Comparison of ENCODE assay signal across 8 mouse cellular contexts in genomic region chr6:31664495-31664894, GRCm38 (mm10).
DNase-seq lines count a peak whose midpoint lies in the region; ATAC-seq and TF ChIP-seq lines count a peak whose summit lies in the region.

No protein-coding gene starts in this region.

- H3K4me3 ChIP-seq in limb, embryonic 11.5 days (ENCODE audit: low read depth, low read length): no peak overlapping the region
- no peak overlapping the region for H3K4me3 ChIP-seq in midbrain, embryonic 14.5 days (replicated peaks; ENCODE audit: low read depth, low read length)
- H3K4me3 ChIP-seq in spleen, adult 2 months (ENCODE audit: extremely low read depth, insufficient read depth, insufficient read length): no peak overlapping the region

- peak; percentile 58; the same call in 1 of the 2 replicates for TF ChIP-seq CTCF in spleen, adult 2 months (IDR thresholded peaks at IDR 0.05; ENCODE audit: extremely low read depth, insufficient read depth, insufficient read length, insufficient replicate concordance)

- no peaks in the 10 kb centered on the region for H3K27me3 ChIP-seq in limb, embryonic 11.5 days (ENCODE audit: control insufficient read depth, insufficient read depth, low read length)
- no peaks in the 10 kb centered on the region for H3K27me3 ChIP-seq in midbrain, embryonic 14.5 days (ENCODE audit: control insufficient read depth, insufficient read depth, low read length)
- no peaks in the 10 kb centered on the region for H3K27me3 ChIP-seq in spleen, adult 2 months (ENCODE audit: control insufficient read depth, insufficient read depth, low read length)

- no peak for ATAC-seq in limb, embryonic 11.5 days (ENCODE audit: insufficient number of reproducible peaks, low FRiP score, low TSS enrichment, low read depth)
- ATAC-seq in midbrain, embryonic 14.5 days (ENCODE audit: low FRiP score, low TSS enrichment): peak; percentile 67; the same call in 1 of the 2 replicates

- 24% methylated on average over 7 of the region's 7 CpGs for WGBS in limb, embryonic 11.5 days
- 25% methylated on average over 7 of the region's 7 CpGs for WGBS in midbrain, embryonic 14.5 days
- WGBS in spleen, adult 2 months: 21% methylated on average over 7 of the region's 7 CpGs

- H3K9ac ChIP-seq in limb, embryonic 11.5 days (ENCODE audit: low read length): no peak overlapping the region
- no peak overlapping the region for H3K9ac ChIP-seq in midbrain, embryonic 14.5 days (replicated peaks; ENCODE audit: low read length)

- H3K27ac ChIP-seq in limb, embryonic 11.5 days (replicated peaks; ENCODE audit: low read depth, low read length): no peak overlapping the region
- H3K27ac ChIP-seq in midbrain, embryonic 14.5 days (replicated peaks; ENCODE audit: low read depth, low read length): no peak overlapping the region
- H3K27ac ChIP-seq in spleen, adult 2 months (ENCODE audit: insufficient read depth, low read length): no peak overlapping the region

- H3K4me1 ChIP-seq in limb, embryonic 11.5 days (ENCODE audit: control insufficient read depth, insufficient read depth, low read length): peaks cover 8% of the 10 kb centered on the region
- H3K4me1 ChIP-seq in midbrain, embryonic 14.5 days (ENCODE audit: control insufficient read depth, insufficient read depth, low read length): no peaks in the 10 kb centered on the region
- no peaks in the 10 kb centered on the region for H3K4me1 ChIP-seq in spleen, adult 2 months (ENCODE audit: control insufficient read depth, insufficient read depth, insufficient read length)

- DNase-seq in heart, adult 11 months: peak; percentile 92
- no peak for DNase-seq in heart, postnatal 25 days (ENCODE audit: low spot score)
- DNase-seq in cerebellum, postnatal 4 days (ENCODE audit: low spot score in 2 of 2): peak; percentile 84 to 85
- DNase-seq in gastrocnemius, postnatal 10 days: peak; percentile 68
- peak; percentile 32 to 70 for DNase-seq in kidney, adult 8-10 months
- peak; percentile 87 for DNase-seq in limb, embryonic 11.5 days (ENCODE audit: low spot score)
- DNase-seq in midbrain, embryonic 14.5 days: peak; percentile 92
- DNase-seq in spleen, adult 2 months (ENCODE audit: low read depth in 1 of 2, low spot score in 2 of 2): peak in 1 of 2 experiments; percentile 43

- TF ChIP-seq POLR2A in spleen, adult 2 months (IDR thresholded peaks at IDR 0.05; ENCODE audit: low read depth, low read length): no peak

- no peak overlapping the region for H3K4me2 ChIP-seq in limb, embryonic 11.5 days (ENCODE audit: low read depth, severe bottlenecking)
- H3K4me2 ChIP-seq in midbrain, embryonic 14.5 days (ENCODE audit: low read length): no peak overlapping the region

- H3K9me3 ChIP-seq in limb, embryonic 11.5 days (ENCODE audit: control insufficient read depth, low read length): no peaks in the 10 kb centered on the region
- no peaks in the 10 kb centered on the region for H3K9me3 ChIP-seq in midbrain, embryonic 14.5 days (ENCODE audit: control insufficient read depth, low read length)

- H3K36me3 ChIP-seq in limb, embryonic 11.5 days (ENCODE audit: control insufficient read depth, insufficient read depth, low read length): no peaks in the 10 kb centered on the region
- no peaks in the 10 kb centered on the region for H3K36me3 ChIP-seq in midbrain, embryonic 14.5 days (ENCODE audit: control insufficient read depth, insufficient read depth, low read length)
- H3K36me3 ChIP-seq in spleen, adult 2 months (ENCODE audit: control insufficient read depth, insufficient read depth, low read length): no peaks in the 10 kb centered on the region

- intact Hi-C loops in heart, postnatal 25 days (cut with DNase I): loop anchor here (2.0 to 10.0 kb wide), 3 partner anchors 176 to 928 kb away; no protein-coding TSS in a partner anchor
